Mouse (Mus musculus) right cerebral cortex, postnatal 14 days (tissue): Measurements from ENCODE around the gene Tbcd.

ENCODE experiments used
- DNase-seq: peaks from one replicate; pipeline ENCODE4 v3.0.0; 2022

Tbcd gene

GRCm38 (mm10) chr11:121543287-121543856 lies 91.6 kb downstream of the Tbcd start:
- no peak for DNase-seq

- no peak for DNase-seq
These were observed 92.2 kb downstream of the Tbcd start for GRCm38 (mm10) chr11:121543922-121544321.

- DNase-seq = no peak
These were observed 93.1 kb downstream of the Tbcd start for GRCm38 (mm10) chr11:121544755-121545397.

GRCm38 (mm10) chr11:121545398-121546034 lies 93.8 kb downstream of the Tbcd start:
- DNase-seq = no peak

- no peak for DNase-seq
These were observed 95.5 kb downstream of the Tbcd start for GRCm38 (mm10) chr11:121547234-121547633.

GRCm38 (mm10) chr11:121547925-121548324 lies 96.2 kb downstream of the Tbcd start:
- no peak for DNase-seq

GRCm38 (mm10) chr11:121548996-121549842 lies 97.5 kb downstream of the Tbcd start:
- DNase-seq = peak; percentile 27

- no peak for DNase-seq
These were observed 98.3 kb downstream of the Tbcd start for GRCm38 (mm10) chr11:121549843-121550647.

- no peak for DNase-seq
These were observed 99.6 kb downstream of the Tbcd start for GRCm38 (mm10) chr11:121551206-121551799.

GRCm38 (mm10) chr11:121552167-121552566 lies 100.4 kb downstream of the Tbcd start:
- no peak for DNase-seq

- DNase-seq = no peak
These were observed 101.2 kb downstream of the Tbcd start for GRCm38 (mm10) chr11:121552846-121553457.

GRCm38 (mm10) chr11:121553458-121553857 lies 101.7 kb downstream of the Tbcd start:
- no peak for DNase-seq

- no peak for DNase-seq
These were observed 105.0 kb downstream of the Tbcd start for GRCm38 (mm10) chr11:121556727-121557126.

GRCm38 (mm10) chr11:121557946-121558345 lies 106.2 kb downstream of the Tbcd start:
- DNase-seq = no peak

GRCm38 (mm10) chr11:121558522-121558921 lies 106.8 kb downstream of the Tbcd start:
- DNase-seq = no peak

GRCm38 (mm10) chr11:121559527-121560293 lies 108.0 kb downstream of the Tbcd start:
- DNase-seq = no peak

- no peak for DNase-seq
These were observed 108.5 kb downstream of the Tbcd start for GRCm38 (mm10) chr11:121560294-121560663.

GRCm38 (mm10) chr11:121563312-121563711 lies 111.6 kb downstream of the Tbcd start:
- no peak for DNase-seq

GRCm38 (mm10) chr11:121564265-121564664 lies 112.5 kb downstream of the Tbcd start:
- no peak for DNase-seq

- no peak for DNase-seq
These were observed 130.1 kb downstream of the Tbcd start for GRCm38 (mm10) chr11:121581856-121582255.

- no peak for DNase-seq
These were observed 145.5 kb downstream of the Tbcd start for GRCm38 (mm10) chr11:121597254-121597653.
